Mouse (Mus musculus) MEL (cell line): ENCODE results near the gene Borcs7. TPM values are rescaled to one million over a fixed set of nuclear protein-coding genes. Genes with fewer than 3 reads are reported as not detected.
A peak's percentile ranks its signal among the peaks of the same experiment; 100 is the strongest.

ENCODE experiments used
- DNase-seq: peaks from one replicate; pipeline ENCODE4 v3.0.0; 2011; ENCODE audit warnings: low read depth, low spot score
- H3K27ac ChIP-seq: 2 replicates; pipeline ENCODE4 v1.5.1; 2012; ENCODE audit warnings: low read depth, mild to moderate bottlenecking, control low read depth, low read length, moderate library complexity; ENCODE audit not compliant: control insufficient read depth
- H3K27me3 ChIP-seq, 2 experiments: fragments of 150-350 bp in 1 of 2; sonication (generic) in 1 of 2; 2 replicates each; pipeline ENCODE4 v1.6.1; 2012; ENCODE audit warnings: low read length in 2 of 2, mild to moderate bottlenecking in 2 of 2, improper control_type of control experiment in 1 of 2, moderate library complexity in 1 of 2; ENCODE audit not compliant: insufficient read depth in 2 of 2, control insufficient read depth in 1 of 2
- H3K36me3 ChIP-seq, 2 experiments: 2 replicates each; pipeline ENCODE4 v1.6.1; 2012 to 2014; ENCODE audit warnings: low read length in 2 of 2, improper control_type of control experiment in 1 of 2, inconsistent platforms in 1 of 2, mild to moderate bottlenecking in 1 of 2; ENCODE audit not compliant: insufficient read depth in 2 of 2, control insufficient read depth in 1 of 2
- H3K4me1 ChIP-seq, 2 experiments: fragments of 150-350 bp in 1 of 2; sonication (generic) in 1 of 2; 2 replicates each; pipeline ENCODE4 v1.6.1; 2012; ENCODE audit warnings: low read length in 2 of 2, improper control_type of control experiment in 1 of 2, mild to moderate bottlenecking in 1 of 2; ENCODE audit not compliant: insufficient read depth in 2 of 2, control insufficient read depth in 1 of 2
- H3K4me3 ChIP-seq, 2 experiments: fragments of 150-350 bp in 1 of 2; sonication (generic) in 1 of 2; 2 replicates each; pipeline ENCODE4 v1.5.1; 2012; ENCODE audit warnings: low read depth in 2 of 2, low read length in 2 of 2, mild to moderate bottlenecking in 2 of 2, moderate library complexity in 2 of 2, control low read depth in 1 of 2, improper control_type of control experiment in 1 of 2; ENCODE audit not compliant: control insufficient read depth in 1 of 2, insufficient read depth in 1 of 2
- H3K79me2 ChIP-seq: 2 replicates; pipeline ENCODE4 v1.6.1; 2012; ENCODE audit warnings: mild to moderate bottlenecking, low read length, moderate library complexity; ENCODE audit not compliant: control insufficient read depth, poor library complexity, insufficient read depth
- H3K9ac ChIP-seq: 2 replicates; pipeline ENCODE4 v1.6.1; 2012; ENCODE audit warnings: low read depth, mild to moderate bottlenecking, control low read depth, low read length, moderate library complexity; ENCODE audit not compliant: control insufficient read depth, poor library complexity, severe bottlenecking
- H3K9me3 ChIP-seq: fragments of 150-350 bp; sonication (generic); replicated peaks from 2 replicates; pipeline ENCODE4 v1.6.1; 2012; ENCODE audit warnings: mild to moderate bottlenecking, low read length, improper control_type of control experiment, moderate library complexity; ENCODE audit not compliant: insufficient read depth
- CHD2 ChIP-seq: IDR thresholded peaks from 2 replicates; pipeline ENCODE4 v1.6.1; 2011; ENCODE audit warnings: low read length, improper control_type of control experiment
- CTCF ChIP-seq, 3 experiments: IDR thresholded peaks in 2 of 3; conservative IDR thresholded peaks in 1 of 3; 2 replicates each; pipeline ENCODE4 v1.5.1; 2011 to 2012; ENCODE audit warnings: low read length in 3 of 3, low read depth in 2 of 3, mild to moderate bottlenecking in 2 of 3, improper control_type of control experiment in 1 of 3, inconsistent platforms in 1 of 3, mixed read lengths in 1 of 3, moderate library complexity in 1 of 3; ENCODE audit not compliant: control insufficient read depth in 1 of 3, insufficient read depth in 1 of 3, poor library complexity in 1 of 3, severe bottlenecking in 1 of 3
- E2F4 ChIP-seq: IDR thresholded peaks from 2 replicates; pipeline ENCODE4 v1.6.1; 2011; ENCODE audit warnings: low read depth, low read length, improper control_type of control experiment, borderline replicate concordance
- ELF1 ChIP-seq: IDR thresholded peaks from 2 replicates; pipeline ENCODE4 v1.6.1; 2014; ENCODE audit warnings: low read depth, mild to moderate bottlenecking, inconsistent platforms, low read length, improper control_type of control experiment, moderate library complexity
- EP300 ChIP-seq, 2 experiments: IDR thresholded peaks; 2 replicates each; pipeline ENCODE4 v1.6.1; 2011; ENCODE audit warnings: improper control_type of control experiment in 2 of 2, low read length in 2 of 2, low read depth in 1 of 2, mild to moderate bottlenecking in 1 of 2
- ETS1 ChIP-seq: IDR thresholded peaks from 2 replicates; pipeline ENCODE4 v1.6.1; 2012; ENCODE audit warnings: low read depth, mild to moderate bottlenecking, inconsistent platforms, low read length, improper control_type of control experiment, moderate library complexity
- GATA1 ChIP-seq: IDR thresholded peaks from 2 replicates; pipeline ENCODE4 v1.6.1; 2011; ENCODE audit warnings: low read depth, low read length, improper control_type of control experiment
- HCFC1 ChIP-seq: IDR thresholded peaks from 2 replicates; pipeline ENCODE4 v1.6.1; 2012; ENCODE audit warnings: low read depth, mild to moderate bottlenecking, inconsistent platforms, low read length, improper control_type of control experiment, moderate library complexity
- JUND ChIP-seq: IDR thresholded peaks from 2 replicates; pipeline ENCODE4 v1.6.1; 2011; ENCODE audit warnings: low read depth, mild to moderate bottlenecking, improper control_type of control experiment, low read length
- KAT2A ChIP-seq: conservative IDR thresholded peaks from 2 replicates; pipeline ENCODE4 v1.6.1; 2012; ENCODE audit warnings: low read depth, low read length, improper control_type of control experiment, inconsistent platforms
- MAX ChIP-seq: IDR thresholded peaks from 2 replicates; pipeline ENCODE4 v1.6.1; 2011; ENCODE audit warnings: low read length, improper control_type of control experiment
- MAZ ChIP-seq: IDR thresholded peaks from 2 replicates; pipeline ENCODE4 v1.6.1; 2012; ENCODE audit warnings: low read depth, mild to moderate bottlenecking, inconsistent platforms, low read length, improper control_type of control experiment
- MXI1 ChIP-seq: IDR thresholded peaks from 2 replicates; pipeline ENCODE4 v1.6.1; 2011; ENCODE audit warnings: mild to moderate bottlenecking, low read depth, low read length, improper control_type of control experiment
- MYC ChIP-seq: IDR thresholded peaks from 2 replicates; pipeline ENCODE4 v1.6.1; 2011; ENCODE audit warnings: low read depth, mild to moderate bottlenecking, low read length, improper control_type of control experiment, moderate library complexity
- NRF1 ChIP-seq: IDR thresholded peaks from 2 replicates; pipeline ENCODE4 v1.6.1; 2014; ENCODE audit warnings: low read depth, mild to moderate bottlenecking, inconsistent platforms, low read length, improper control_type of control experiment, moderate library complexity; ENCODE audit not compliant: poor library complexity, insufficient read depth, severe bottlenecking
- POLR2A ChIP-seq, 2 experiments: IDR thresholded peaks; 2 replicates each; pipeline ENCODE4 v1.6.1; 2011 to 2012; ENCODE audit warnings: low read length in 2 of 2, mild to moderate bottlenecking in 2 of 2, control low read depth in 1 of 2, improper control_type of control experiment in 1 of 2, low read depth in 1 of 2, moderate library complexity in 1 of 2; ENCODE audit not compliant: control insufficient read depth in 1 of 2, insufficient read depth in 1 of 2, poor library complexity in 1 of 2
- POLR2AphosphoS2 ChIP-seq: IDR thresholded peaks from 2 replicates; pipeline ENCODE4 v1.6.1; 2011; ENCODE audit warnings: low read length, improper control_type of control experiment
- POLR2AphosphoS5 ChIP-seq: IDR thresholded peaks from 2 replicates; pipeline ENCODE4 v1.6.1; 2012; ENCODE audit warnings: low read depth, borderline replicate concordance, mild to moderate bottlenecking, inconsistent platforms, low read length, moderate library complexity, mixed read lengths
- RAD21 ChIP-seq: IDR thresholded peaks from 2 replicates; pipeline ENCODE4 v1.6.1; 2011; ENCODE audit warnings: mild to moderate bottlenecking, low read depth, low read length, improper control_type of control experiment
- RCOR1 ChIP-seq: IDR thresholded peaks from 2 replicates; pipeline ENCODE4 v1.6.1; 2012; ENCODE audit warnings: low read depth, mild to moderate bottlenecking, inconsistent platforms, low read length, improper control_type of control experiment
- SIN3A ChIP-seq: IDR thresholded peaks from 2 replicates; pipeline ENCODE4 v1.6.1; 2012; ENCODE audit warnings: low read length, improper control_type of control experiment, inconsistent platforms
- SMC3 ChIP-seq: IDR thresholded peaks from 2 replicates; pipeline ENCODE4 v1.6.1; 2011; ENCODE audit warnings: low read depth, low read length, improper control_type of control experiment
- TAL1 ChIP-seq: IDR thresholded peaks from 2 replicates; pipeline ENCODE4 v1.6.1; 2012; ENCODE audit warnings: mild to moderate bottlenecking, inconsistent platforms, low read length, moderate library complexity, mixed read lengths
- TBP ChIP-seq: IDR thresholded peaks from 2 replicates; pipeline ENCODE4 v1.8.0; 2011; ENCODE audit warnings: low read depth, low read length, improper control_type of control experiment
- TCF12 ChIP-seq: IDR thresholded peaks from 2 replicates; pipeline ENCODE4 v1.6.1; 2014; ENCODE audit warnings: low read depth, mild to moderate bottlenecking, inconsistent platforms, low read length, improper control_type of control experiment, moderate library complexity
- USF1 ChIP-seq: IDR thresholded peaks from 2 replicates; pipeline ENCODE4 v1.6.1; 2014; ENCODE audit warnings: low read depth, mild to moderate bottlenecking, inconsistent platforms, low read length, improper control_type of control experiment, moderate library complexity
- USF2 ChIP-seq, 2 experiments: IDR thresholded peaks; 2 replicates each; pipeline ENCODE4 v1.6.1; 2011 to 2012; ENCODE audit warnings: improper control_type of control experiment in 2 of 2, low read length in 2 of 2, borderline replicate concordance in 1 of 2, inconsistent platforms in 1 of 2, low read depth in 1 of 2, mild to moderate bottlenecking in 1 of 2; ENCODE audit not compliant: insufficient read depth in 1 of 2
- ZMIZ1 ChIP-seq: IDR thresholded peaks from 2 replicates; pipeline ENCODE4 v1.6.1; 2012; ENCODE audit warnings: low read depth, mild to moderate bottlenecking, inconsistent platforms, low read length, improper control_type of control experiment, moderate library complexity
- polyA plus RNA-seq, 2 experiments: library from polyadenylated mRNA; stranded (reverse) in 1 of 2; unstranded in 1 of 2; fragments of >175 nt in 1 of 2; fragments of >200 nt in 1 of 2; gene quantifications; 2 replicates each; pipeline versions ENCODE4 v1.2.1 to v1.2.4; 2012; ENCODE audit warnings: low replicate concordance in 2 of 2, low read depth in 1 of 2; ENCODE audit not compliant: insufficient read length in 2 of 2, insufficient read depth in 1 of 2, missing spikeins in 1 of 2
- total RNA-seq: library from RNA; depleted of rRNA; stranded (reverse); fragments of 300-350 nt; gene quantifications from 2 replicates; pipeline ENCODE4 v1.2.3, GENCODE M21; 2012

Borcs7 gene
- total and polyA plus RNA-seq, 3 experiments, result 4.1 to 11.1 TPM; not detected in 1

DNA sequence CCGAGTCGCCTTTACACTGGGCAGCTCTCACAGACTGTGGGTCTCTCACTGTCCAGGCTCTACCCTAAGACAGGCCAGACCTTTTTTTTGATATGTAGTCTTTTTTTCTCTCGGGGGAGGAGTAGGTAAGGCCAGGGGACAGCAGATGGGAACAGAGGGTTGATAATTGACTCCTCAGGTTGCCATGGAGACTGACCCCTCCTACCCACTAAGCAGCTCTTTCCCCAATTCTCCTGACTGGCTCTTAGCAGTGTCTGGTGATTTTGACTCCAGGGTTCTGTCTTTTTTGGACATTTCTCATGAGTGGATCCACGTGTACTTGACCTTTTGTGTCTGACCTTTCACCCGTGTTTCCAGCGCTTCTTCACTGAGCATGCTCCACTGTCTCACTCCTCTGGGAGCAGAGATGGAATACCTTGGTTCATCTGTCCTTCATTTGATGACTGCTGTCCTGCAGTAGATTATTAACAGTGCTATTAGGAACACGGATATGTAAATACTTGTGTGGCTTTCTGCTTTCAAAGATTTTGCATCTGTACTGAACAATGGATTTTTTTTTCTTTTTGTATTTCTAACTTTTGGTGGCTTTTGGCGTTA lies 37.5 kb downstream of the Borcs7 start:
- Histone ChIP-seq H3K36me3 (peaks cover 0 to 18% of the 10 kb centered on the region in 2 experiments; a peak in 2 of 4 replicates), H3K4me3 (no peak overlapping the region), H3K9ac (no peak overlapping the region), H3K79me2 (no peaks in the 10 kb centered on the region), H3K27ac (no peak overlapping the region), H3K4me1 (peaks cover 10 to 22% of the 10 kb centered on the region in 2 experiments), H3K27me3 (no peaks in the 10 kb centered on the region), H3K9me3 (no peaks in the 10 kb centered on the region)
- peak; percentile 75 for DNase-seq
- TF ChIP-seq RAD21, result no peak
- no peak for TF ChIP-seq KAT2A
- no peak for TF ChIP-seq TAL1
- TF ChIP-seq SMC3, result no peak
- TF ChIP-seq POLR2AphosphoS5, result no peak
- no peak for TF ChIP-seq TCF12
- no peak for TF ChIP-seq SIN3A
- no peak for TF ChIP-seq JUND
- TF ChIP-seq GATA1, result no peak
- TF ChIP-seq ETS1, result no peak
- no peak for TF ChIP-seq E2F4
- no peak for TF ChIP-seq USF2 (IDR thresholded peaks at IDR 0.05; ENCODE audit: borderline replicate concordance in 1 of 2, insufficient read depth in 1 of 2, low read depth in 1 of 2, low read length in 2 of 2)
- TF ChIP-seq MYC, result no peak
- TF ChIP-seq USF1, result no peak
- no peak for TF ChIP-seq POLR2A (IDR thresholded peaks at IDR 0.05; ENCODE audit: control insufficient read depth in 1 of 2, insufficient read depth in 1 of 2, low read depth in 1 of 2, low read length in 2 of 2, poor library complexity in 1 of 2)
- TF ChIP-seq MAZ, result no peak
- TF ChIP-seq TBP, result no peak
- TF ChIP-seq CHD2, result no peak

DNA sequence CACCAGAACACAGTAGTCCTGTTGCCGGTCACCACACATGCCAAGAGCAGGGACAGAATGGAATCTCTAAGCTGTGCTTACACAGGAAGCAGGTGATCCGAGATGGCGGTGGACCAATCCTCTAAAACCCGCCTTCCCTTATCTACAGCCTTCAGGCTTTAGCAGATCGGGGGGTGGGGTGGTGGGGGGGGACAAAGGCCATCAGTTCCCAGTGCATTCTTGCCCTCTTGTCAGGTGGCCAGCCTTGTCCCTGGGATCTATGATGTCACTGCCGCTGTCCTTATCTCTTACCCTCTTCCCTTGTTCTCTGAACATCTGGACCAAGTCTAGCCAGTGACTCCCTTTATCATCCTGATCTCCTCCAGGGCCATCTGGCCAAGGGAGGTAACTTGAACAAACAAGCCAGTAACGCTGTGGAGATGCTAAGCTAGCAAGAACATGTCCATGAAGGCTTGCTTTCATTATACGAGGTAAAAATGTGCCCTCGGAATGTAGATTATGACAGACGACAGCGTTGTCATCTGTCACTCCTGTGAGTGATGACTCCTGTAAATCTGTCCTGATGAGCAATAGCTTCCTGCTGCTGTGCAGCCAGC lies 38.3 kb downstream of the Borcs7 start:
- Histone ChIP-seq H3K4me3 (no peak overlapping the region), H3K27me3 (no peaks in the 10 kb centered on the region), H3K79me2 (no peaks in the 10 kb centered on the region)
- 0 out of 2 replicates have a peak, but pooled peaks have one; percentile 37 for TF ChIP-seq HCFC1
- no peak for TF ChIP-seq ELF1
- TF ChIP-seq NRF1, result 0 out of 2 replicates have a peak, but pooled peaks have one; percentile 19
- TF ChIP-seq POLR2AphosphoS2, result no peak
- no peak for TF ChIP-seq TBP
- TF ChIP-seq ETS1, result peak; percentile 91
- no peak for TF ChIP-seq CTCF (IDR thresholded peaks at IDR 0.05 in 2 of 3, conservative IDR thresholded peaks at IDR 0.05 in 1 of 3; ENCODE audit: control insufficient read depth in 1 of 3, insufficient read depth in 1 of 3, low read depth in 2 of 3, low read length in 3 of 3, poor library complexity in 1 of 3, severe bottlenecking in 1 of 3)
- peak; percentile 66 for TF ChIP-seq MXI1
- TF ChIP-seq POLR2AphosphoS5, result no peak
- TF ChIP-seq TCF12, result peak; percentile 93
- TF ChIP-seq TAL1, result peak; percentile 85
- no peak for TF ChIP-seq MYC
- no peak for TF ChIP-seq SMC3
- TF ChIP-seq MAZ, result peak; percentile 81
- no peak for TF ChIP-seq POLR2A (IDR thresholded peaks at IDR 0.05; ENCODE audit: control insufficient read depth in 1 of 2, insufficient read depth in 1 of 2, low read depth in 1 of 2, low read length in 2 of 2, poor library complexity in 1 of 2)
- TF ChIP-seq USF1, result peak; percentile 57; the same call in 1 of the 2 replicates
- peak; percentile 52 for TF ChIP-seq MAX
- TF ChIP-seq RCOR1, result peak; percentile 61
- TF ChIP-seq ZMIZ1, result no peak
- TF ChIP-seq SIN3A, result peak; percentile 60; the same call in 1 of the 2 replicates
- peak; percentile 77 for TF ChIP-seq GATA1
- peak; percentile 63 to 84 for TF ChIP-seq EP300 (IDR thresholded peaks at IDR 0.05; ENCODE audit: low read depth in 1 of 2, low read length in 2 of 2)
- peak; percentile 46; the same call in 1 of the 2 replicates for TF ChIP-seq JUND
- no peak for TF ChIP-seq E2F4
- TF ChIP-seq, all 39 proteins: peak for 14
- Histone ChIP-seq H3K9me3 (no peaks in the 10 kb centered on the region), H3K27ac (peak overlapping the region; percentile 15; the same call in 1 of the 2 replicates), H3K4me1 (peaks cover 10 to 22% of the 10 kb centered on the region in 2 experiments), H3K9ac (no peak overlapping the region), H3K36me3 (peaks cover 0 to 18% of the 10 kb centered on the region in 2 experiments; a peak in 2 of 4 replicates)
- peak; percentile 76 for DNase-seq
